Mouse (Mus musculus) myocyte (in vitro differentiated cells): Measurements from ENCODE around the gene Lig1. TPM values are rescaled to one million over a fixed set of nuclear protein-coding genes. Genes with fewer than 3 reads are reported as not detected.

Experiments
- H3K27me3 ChIP-seq: one replicate; pipeline ENCODE4 v1.6.1; 2011; ENCODE audit not compliant: control insufficient read depth, insufficient read depth, insufficient read length
- H3K36me3 ChIP-seq: one replicate; pipeline ENCODE4 v1.6.1; 2011; ENCODE audit not compliant: control insufficient read depth, insufficient read depth
- H3K4me2 ChIP-seq: one replicate; pipeline ENCODE4 v1.6.1; 2011; ENCODE audit warnings: low read depth, control low read depth
- H3K4me3 ChIP-seq: one replicate; pipeline ENCODE4 v1.5.1; 2011; ENCODE audit warnings: mild to moderate bottlenecking, control low read depth, moderate library complexity
- H3K79me2 ChIP-seq: one replicate; pipeline ENCODE4 v1.6.1; 2011; ENCODE audit not compliant: control insufficient read depth, insufficient read depth
- H3ac ChIP-seq: one replicate; pipeline ENCODE4 v1.6.1; 2011; ENCODE audit not compliant: control insufficient read depth, insufficient read length
- CEBPB ChIP-seq: IDR thresholded peaks from 2 replicates; pipeline ENCODE4 v1.6.1; 2011; ENCODE audit warnings: mild to moderate bottlenecking, moderate library complexity; ENCODE audit not compliant: poor library complexity, insufficient read depth, severe bottlenecking
- E2F4 ChIP-seq: IDR thresholded peaks from one replicate; pipeline ENCODE4 v1.6.1; 2011; ENCODE audit warnings: mild to moderate bottlenecking, control low read depth, moderate library complexity; ENCODE audit not compliant: insufficient read depth
- MAX ChIP-seq: IDR thresholded peaks from one replicate; pipeline ENCODE4 v1.6.1; 2011; ENCODE audit warnings: low read depth, mild to moderate bottlenecking, control low read depth
- MYOD1 ChIP-seq, 3 experiments: IDR thresholded peaks; one replicate each; pipeline ENCODE4 v1.6.1; 2011; ENCODE audit warnings: control low read depth in 2 of 3, low read depth in 2 of 3, mild to moderate bottlenecking in 2 of 3, moderate library complexity in 1 of 3; ENCODE audit not compliant: insufficient read length in 2 of 3, control insufficient read depth in 1 of 3
- MYOG ChIP-seq, 3 experiments: IDR thresholded peaks; one replicate each; pipeline ENCODE4 v1.6.1; 2011; ENCODE audit warnings: control low read depth in 2 of 3, low read depth in 2 of 3, mild to moderate bottlenecking in 2 of 3; ENCODE audit not compliant: insufficient read length in 2 of 3, control insufficient read depth in 1 of 3, insufficient read depth in 1 of 3
- POLR2A ChIP-seq: IDR thresholded peaks from one replicate; pipeline ENCODE4 v1.6.1; 2011; ENCODE audit warnings: low read depth, mild to moderate bottlenecking, control low read depth, moderate library complexity; ENCODE audit not compliant: insufficient read length
- POLR2AphosphoS2 ChIP-seq: IDR thresholded peaks from one replicate; pipeline ENCODE4 v1.6.1; 2011; ENCODE audit warnings: low read depth, control low read depth; ENCODE audit not compliant: insufficient read length
- REST ChIP-seq: IDR thresholded peaks from one replicate; pipeline ENCODE4 v1.6.1; 2011; ENCODE audit warnings: mild to moderate bottlenecking, control low read depth, moderate library complexity; ENCODE audit not compliant: insufficient read depth, insufficient read length
- SRF ChIP-seq: IDR thresholded peaks from one replicate; pipeline ENCODE4 v1.6.1; 2011; ENCODE audit warnings: low read depth; ENCODE audit not compliant: control insufficient read depth, insufficient read length
- TCF12 ChIP-seq: IDR thresholded peaks from one replicate; pipeline ENCODE4 v1.6.1; 2011; ENCODE audit warnings: mild to moderate bottlenecking, control low read depth; ENCODE audit not compliant: poor library complexity, insufficient read depth, severe bottlenecking
- TCF3 ChIP-seq: IDR thresholded peaks from one replicate; pipeline ENCODE4 v1.6.1; 2011; ENCODE audit warnings: low read depth, control low read depth; ENCODE audit not compliant: insufficient read length
- USF1 ChIP-seq: IDR thresholded peaks from one replicate; pipeline ENCODE4 v1.6.1; 2011; ENCODE audit warnings: low read depth, mild to moderate bottlenecking, control low read depth, moderate library complexity
- polyA plus RNA-seq: library from polyadenylated mRNA; unstranded; fragments of >200 nt; fragmentation: generic; extraction: Trizol; gene quantifications from one replicate; pipeline ENCODE4 v1.2.1, GENCODE M21; 2012; ENCODE audit warnings: missing spikeins

Gene Lig1
- polyA plus RNA-seq, 1 experiment = 17.5 TPM

- no peak overlapping the region for H3ac ChIP-seq
- H3K36me3 ChIP-seq = no peaks in the 10 kb centered on the region
- no peak overlapping the region for H3K4me2 ChIP-seq
- H3K27me3 ChIP-seq = no peaks in the 10 kb centered on the region
- H3K79me2 ChIP-seq = no peaks in the 10 kb centered on the region
- TF ChIP-seq POLR2AphosphoS2 (no peak), MAX (no peak), E2F4 (no peak), CEBPB (no peak), SRF (no peak), USF1 (no peak), TCF3 (no peak), MYOD1 (IDR thresholded peaks at IDR 0.05; ENCODE audit: control insufficient read depth in 1 of 3, insufficient read length in 2 of 3, low read depth in 2 of 3) (no peak), REST (no peak), TCF12 (no peak), POLR2A (no peak), MYOG (IDR thresholded peaks at IDR 0.05; ENCODE audit: control insufficient read depth in 1 of 3, insufficient read depth in 1 of 3, insufficient read length in 2 of 3, low read depth in 2 of 3) (no peak)
- H3K4me3 ChIP-seq = no peak overlapping the region
Observed at GRCm38 (mm10) chr7:13321424-13321823, 44.3 kb downstream of the Lig1 start.

- H3K4me3 ChIP-seq = no peak within 1 kb of the TSS
- no peaks in the 10 kb centered on the region for H3K36me3 ChIP-seq
- H3K4me2 ChIP-seq = no peak within 1 kb of the TSS
- H3K79me2 ChIP-seq = no peaks in the 10 kb centered on the region
- no peak within 1 kb of the TSS for H3ac ChIP-seq
- TF ChIP-seq MYOG (IDR thresholded peaks at IDR 0.05; ENCODE audit: control insufficient read depth in 1 of 3, insufficient read depth in 1 of 3, insufficient read length in 2 of 3, low read depth in 2 of 3) (no peak), TCF3 (no peak), CEBPB (no peak), SRF (no peak), MYOD1 (IDR thresholded peaks at IDR 0.05; ENCODE audit: control insufficient read depth in 1 of 3, insufficient read length in 2 of 3, low read depth in 2 of 3) (no peak), REST (no peak), MAX (no peak), POLR2AphosphoS2 (no peak), TCF12 (no peak), E2F4 (no peak), USF1 (no peak), POLR2A (no peak)
- no peaks in the 10 kb centered on the region for H3K27me3 ChIP-seq
Observed at GRCm38 (mm10) chr7:13324316-13324715, 47.2 kb downstream of the Lig1 start, which contains the start of gene Pla2g4c. Pla2g4c (plus strand) TSS chr7:13324655.

- H3K36me3 ChIP-seq = no peaks in the 10 kb centered on the region
- H3K4me2 ChIP-seq = no peak overlapping the region
- H3K4me3 ChIP-seq = no peak overlapping the region
- TF ChIP-seq TCF3 (no peak), USF1 (no peak), POLR2AphosphoS2 (no peak), REST (no peak), POLR2A (no peak), MAX (no peak), MYOD1 (IDR thresholded peaks at IDR 0.05; ENCODE audit: control insufficient read depth in 1 of 3, insufficient read length in 2 of 3, low read depth in 2 of 3) (no peak), E2F4 (no peak), SRF (no peak), MYOG (IDR thresholded peaks at IDR 0.05; ENCODE audit: control insufficient read depth in 1 of 3, insufficient read depth in 1 of 3, insufficient read length in 2 of 3, low read depth in 2 of 3) (no peak), CEBPB (no peak), TCF12 (no peak)
- no peak overlapping the region for H3ac ChIP-seq
- no peaks in the 10 kb centered on the region for H3K27me3 ChIP-seq
- no peaks in the 10 kb centered on the region for H3K79me2 ChIP-seq
Observed at GRCm38 (mm10) chr7:13330575-13330974, 53.5 kb downstream of the Lig1 start.

GRCm38 (mm10) chr7:13355943-13356342 is 78.9 kb downstream of the Lig1 start:
- no peaks in the 10 kb centered on the region for H3K79me2 ChIP-seq
- no peak for TF ChIP-seq TCF12
- no peak for TF ChIP-seq MYOD1 (IDR thresholded peaks at IDR 0.05; ENCODE audit: control insufficient read depth in 1 of 3, insufficient read length in 2 of 3, low read depth in 2 of 3)
- TF ChIP-seq USF1 = no peak
- TF ChIP-seq SRF = no peak
- no peak for TF ChIP-seq E2F4
- TF ChIP-seq MAX = no peak
- no peak for TF ChIP-seq REST
- no peak for TF ChIP-seq TCF3
- TF ChIP-seq MYOG (IDR thresholded peaks at IDR 0.05; ENCODE audit: control insufficient read depth in 1 of 3, insufficient read depth in 1 of 3, insufficient read length in 2 of 3, low read depth in 2 of 3) = no peak
- TF ChIP-seq CEBPB = no peak
- TF ChIP-seq POLR2AphosphoS2 = no peak
- no peak for TF ChIP-seq POLR2A
- H3K4me2 ChIP-seq = no peak overlapping the region
- H3K27me3 ChIP-seq = no peaks in the 10 kb centered on the region
- no peak overlapping the region for H3K4me3 ChIP-seq
- peaks cover 3% of the 10 kb centered on the region for H3K36me3 ChIP-seq
- H3ac ChIP-seq = no peak overlapping the region

Other genes with a start within 250 kb of the Lig1 start
- 189 TPM for gene Chmp2a, start 242.5 kb upstream of the Lig1 start, polyA plus RNA-seq
- 227 TPM for gene Ube2m, start 239.0 kb upstream of the Lig1 start, polyA plus RNA-seq
- gene Mzf1, start 222.5 kb upstream of the Lig1 start, polyA plus RNA-seq = 0.37 TPM
- not detected for gene Vmn1r85, start 182.1 kb upstream of the Lig1 start, polyA plus RNA-seq
- not detected for gene Vmn1r86, start 157.4 kb upstream of the Lig1 start, polyA plus RNA-seq
- gene Vmn1r87, start 137.1 kb upstream of the Lig1 start, polyA plus RNA-seq = not detected
- not detected for gene Vmn1r88, start 117.7 kb upstream of the Lig1 start, polyA plus RNA-seq
- gene Vmn1r89, start 64.3 kb upstream of the Lig1 start, polyA plus RNA-seq = not detected
- gene Zswim9, start 1.4 kb downstream of the Lig1 start, polyA plus RNA-seq = 3.2 TPM
- 0.01 TPM for gene Pla2g4c, start 47.4 kb downstream of the Lig1 start, polyA plus RNA-seq
- gene Cabp5, start 120.8 kb downstream of the Lig1 start, polyA plus RNA-seq = not detected
- not detected for gene Bsph1, start 173.6 kb downstream of the Lig1 start, polyA plus RNA-seq